Mouse (Mus musculus) heart, embryonic 16.5 days (tissue): ENCODE data around the gene Sipa1l3. TPM values are rescaled to one million over a fixed set of nuclear protein-coding genes. Genes with fewer than 3 reads are reported as not detected.

Source experiments
- ATAC-seq: fragments of 200-750 bp; cut with Nextera tagmentation; replicated peaks from 2 replicates; pipeline ENCODE4 v1.8.0; 2017; ENCODE audit warnings: moderate number of reproducible peaks; ENCODE audit not compliant: insufficient read depth, low FRiP score; ENCODE audit errors: extremely low read depth
- H3K27ac ChIP-seq: fragments of 300-500 bp; sonication (generic); 2 replicates; pipeline ENCODE4 v1.5.1; 2014; ENCODE audit warnings: mild to moderate bottlenecking, low read length, control low read depth, moderate library complexity
- H3K27me3 ChIP-seq: fragments of 300-500 bp; sonication (generic); 2 replicates; pipeline ENCODE4 v1.6.1; 2014; ENCODE audit warnings: low read length, mixed read lengths; ENCODE audit not compliant: control insufficient read depth, insufficient read depth
- H3K36me3 ChIP-seq: fragments of 300-500 bp; sonication (generic); 2 replicates; pipeline ENCODE4 v1.6.1; 2014; ENCODE audit not compliant: control insufficient read depth, insufficient read depth
- H3K4me1 ChIP-seq: fragments of 300-500 bp; sonication (generic); 2 replicates; pipeline ENCODE4 v1.6.1; 2014; ENCODE audit warnings: low read length, mixed read lengths; ENCODE audit not compliant: control insufficient read depth, insufficient read depth
- H3K4me2 ChIP-seq: fragments of 300-500 bp; sonication (generic); 2 replicates; pipeline ENCODE4 v1.6.1; 2014; ENCODE audit warnings: low read depth, mild to moderate bottlenecking, control low read depth, low read length
- H3K4me3 ChIP-seq: fragments of 300-500 bp; sonication (generic); 2 replicates; pipeline ENCODE4 v1.5.1; 2014; ENCODE audit warnings: mild to moderate bottlenecking, control low read depth, low read length
- H3K9ac ChIP-seq: fragments of 300-500 bp; sonication (generic); 2 replicates; pipeline ENCODE4 v1.6.1; 2014; ENCODE audit warnings: low read length, control low read depth
- H3K9me3 ChIP-seq: fragments of 300-500 bp; sonication (generic); replicated peaks from 2 replicates; pipeline ENCODE4 v1.6.1; 2016; ENCODE audit warnings: low read length; ENCODE audit not compliant: control insufficient read depth
- WGBS: fragments of 180-500 bp; shearing (Covaris S2); extraction: QIAGEN DNeasy Blood & Tissue Kit; methylation state at CpG from one replicate; pipeline ENCODE4 v1.1.7; 2014; 5-methylcytosine and 5-hydroxymethylcytosine counted together
- polyA plus RNA-seq: library from polyadenylated mRNA; unstranded; fragments of >200 nt; fragmentation: Nextera tagmentation; extraction: Ambion mirVana; gene quantifications from 2 replicates; pipeline ENCODE4 v1.2.1, GENCODE M21; 2015

Gene Sipa1l3
- polyA plus RNA-seq, 1 experiment from 2014 or later = 5.8 TPM

DNA sequence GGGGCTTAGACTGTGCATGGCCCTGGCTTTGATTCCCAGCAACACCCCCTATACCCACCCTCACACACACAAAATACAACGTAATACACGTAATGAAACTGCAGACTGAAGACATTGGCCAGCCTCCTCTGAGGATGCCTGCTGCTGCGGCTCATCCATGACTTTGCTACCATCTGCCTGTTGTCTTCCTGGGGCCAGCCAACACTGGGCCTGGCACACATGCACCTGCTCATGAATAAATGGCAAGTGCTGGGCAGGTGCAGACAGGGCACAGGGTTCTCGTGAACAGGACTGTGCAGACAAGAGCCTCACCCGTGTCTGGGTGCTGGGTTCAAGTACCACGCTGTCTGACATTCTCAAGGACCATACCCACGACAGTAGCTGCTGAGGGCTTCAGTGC lies 174.7 kb downstream of the Sipa1l3 start:
- Histone ChIP-seq H3K27ac (no peak overlapping the region), H3K36me3 (peaks cover 3% of the 10 kb centered on the region; the same call in 1 of the 2 replicates), H3K4me1 (0 out of 2 replicates have a peak, but pooled peaks cover 2% of the 10 kb centered on the region), H3K9me3 (no peaks in the 10 kb centered on the region), H3K4me3 (no peak overlapping the region), H3K4me2 (no peak overlapping the region), H3K27me3 (0 out of 2 replicates have a peak, but pooled peaks cover 3% of the 10 kb centered on the region), H3K9ac (no peak overlapping the region)
- WGBS = 94% methylated on average over 7 of the region's 7 CpGs
- ATAC-seq = no peak

DNA sequence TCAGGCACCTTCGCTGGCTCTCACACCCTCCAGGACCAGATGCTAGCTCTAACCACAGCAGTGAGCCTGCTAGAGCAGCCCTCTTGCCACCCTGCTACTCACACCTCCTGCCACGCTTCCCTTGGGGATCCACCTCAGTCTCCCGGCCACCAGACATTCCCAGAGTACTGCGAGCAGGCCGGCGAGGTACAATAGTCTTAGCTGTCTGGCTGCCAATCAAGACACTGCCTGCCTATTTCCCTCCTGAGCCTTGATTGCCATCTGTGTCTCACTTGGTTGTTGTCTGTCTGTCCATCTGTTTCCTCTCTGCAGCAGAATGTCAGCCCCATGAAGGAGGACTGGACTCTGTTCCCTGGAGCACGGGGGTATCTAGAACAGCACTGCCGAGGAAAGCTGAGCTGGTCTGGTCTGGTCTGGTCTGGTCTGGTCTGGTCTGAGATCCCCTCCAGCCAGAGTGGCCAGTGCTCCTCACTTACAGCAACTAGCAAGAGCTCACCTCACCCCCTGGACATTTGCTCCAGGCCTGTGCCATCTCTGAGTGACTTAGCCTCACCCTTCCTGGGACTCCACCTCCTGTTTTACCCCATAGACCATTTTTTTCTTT lies 175.8 kb downstream of the Sipa1l3 start:
- Histone ChIP-seq H3K9me3 (no peaks in the 10 kb centered on the region), H3K4me1 (0 out of 2 replicates have a peak, but pooled peaks cover 2% of the 10 kb centered on the region), H3K27ac (no peak overlapping the region), H3K9ac (no peak overlapping the region), H3K36me3 (no peaks in the 10 kb centered on the region), H3K4me3 (no peak overlapping the region), H3K4me2 (no peak overlapping the region), H3K27me3 (0 out of 2 replicates have a peak, but pooled peaks cover 3% of the 10 kb centered on the region)
- WGBS = 47% methylated on average over 8 of the region's 8 CpGs
- ATAC-seq = no peak

DNA sequence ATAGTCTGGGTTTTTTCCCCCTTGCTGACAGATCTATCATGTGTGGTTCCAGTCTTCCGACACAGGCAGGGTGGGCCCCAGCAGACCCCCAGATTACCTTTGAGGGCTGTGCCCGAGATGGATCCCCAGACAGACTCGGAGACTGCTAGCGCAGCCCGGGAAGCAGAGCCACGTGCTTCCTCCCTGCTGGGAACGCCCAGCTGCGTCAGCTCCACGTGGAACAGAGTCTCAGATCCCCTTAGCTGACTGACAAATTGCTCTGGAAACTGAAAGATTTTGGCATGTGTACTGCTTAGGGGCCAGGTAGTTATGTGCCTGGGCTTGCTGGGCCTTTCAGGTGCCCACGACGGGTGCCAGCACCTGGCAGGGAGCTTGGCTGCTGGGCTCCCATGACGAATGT lies 176.7 kb downstream of the Sipa1l3 start:
- ATAC-seq = no peak
- Histone ChIP-seq H3K4me3 (no peak overlapping the region), H3K36me3 (no peaks in the 10 kb centered on the region), H3K27ac (no peak overlapping the region), H3K4me1 (0 out of 2 replicates have a peak, but pooled peaks cover 2% of the 10 kb centered on the region), H3K4me2 (no peak overlapping the region), H3K9ac (no peak overlapping the region), H3K9me3 (no peaks in the 10 kb centered on the region), H3K27me3 (0 out of 2 replicates have a peak, but pooled peaks cover 3% of the 10 kb centered on the region)
- WGBS = 60% methylated on average over 12 of the region's 12 CpGs

DNA sequence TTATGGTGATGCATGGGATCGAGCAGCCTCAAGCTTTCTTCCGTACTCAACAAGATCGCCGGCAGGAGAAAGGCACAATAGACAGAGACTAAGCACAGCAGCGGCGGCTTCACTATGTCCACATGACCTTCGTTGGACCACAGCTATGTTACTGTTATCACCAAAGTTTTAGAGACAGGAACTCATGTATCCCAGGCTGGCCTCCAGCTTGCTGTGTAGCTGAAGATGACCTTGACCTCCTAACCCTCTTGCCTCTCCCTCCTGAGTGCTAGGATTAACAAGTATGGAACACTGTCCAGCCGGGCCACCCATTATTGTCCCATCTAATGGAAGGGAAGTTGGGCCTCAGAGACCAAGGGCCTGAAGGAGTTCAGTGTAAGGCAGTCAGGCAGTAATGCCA lies 177.6 kb downstream of the Sipa1l3 start:
- WGBS = 81% methylated on average over 8 of the region's 8 CpGs
- Histone ChIP-seq H3K4me3 (no peak overlapping the region), H3K36me3 (no peaks in the 10 kb centered on the region), H3K4me1 (0 out of 2 replicates have a peak, but pooled peaks cover 2% of the 10 kb centered on the region), H3K9me3 (no peaks in the 10 kb centered on the region), H3K4me2 (no peak overlapping the region), H3K9ac (no peak overlapping the region), H3K27ac (no peak overlapping the region), H3K27me3 (0 out of 2 replicates have a peak, but pooled peaks cover 3% of the 10 kb centered on the region)
- ATAC-seq = no peak

DNA sequence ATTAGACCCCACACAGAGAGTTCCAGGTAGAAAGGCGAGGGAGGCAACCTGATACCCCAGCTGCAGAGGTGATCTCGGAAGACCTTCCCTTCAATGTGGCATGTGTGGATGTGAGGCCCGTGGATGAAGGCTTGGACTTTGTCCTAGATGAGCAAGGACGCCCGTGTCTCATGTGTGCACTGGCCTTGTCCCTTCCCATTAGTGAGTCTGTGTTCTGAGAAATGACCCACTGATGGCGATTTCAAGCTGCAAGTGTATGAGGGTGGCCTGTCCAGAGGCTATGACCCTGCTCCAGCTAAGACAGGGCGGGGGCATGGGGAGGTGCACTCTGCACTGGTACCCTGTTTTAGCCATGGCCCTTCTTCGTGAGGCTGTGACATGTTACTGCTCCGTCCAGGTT lies 178.2 kb downstream of the Sipa1l3 start:
- Histone ChIP-seq H3K27me3 (0 out of 2 replicates have a peak, but pooled peaks cover 3% of the 10 kb centered on the region), H3K9ac (no peak overlapping the region), H3K36me3 (no peaks in the 10 kb centered on the region), H3K4me3 (no peak overlapping the region), H3K27ac (no peak overlapping the region), H3K9me3 (no peaks in the 10 kb centered on the region), H3K4me2 (no peak overlapping the region), H3K4me1 (0 out of 2 replicates have a peak, but pooled peaks cover 2% of the 10 kb centered on the region)
- WGBS = 91% methylated on average over 9 of the region's 9 CpGs
- ATAC-seq = no peak

DNA sequence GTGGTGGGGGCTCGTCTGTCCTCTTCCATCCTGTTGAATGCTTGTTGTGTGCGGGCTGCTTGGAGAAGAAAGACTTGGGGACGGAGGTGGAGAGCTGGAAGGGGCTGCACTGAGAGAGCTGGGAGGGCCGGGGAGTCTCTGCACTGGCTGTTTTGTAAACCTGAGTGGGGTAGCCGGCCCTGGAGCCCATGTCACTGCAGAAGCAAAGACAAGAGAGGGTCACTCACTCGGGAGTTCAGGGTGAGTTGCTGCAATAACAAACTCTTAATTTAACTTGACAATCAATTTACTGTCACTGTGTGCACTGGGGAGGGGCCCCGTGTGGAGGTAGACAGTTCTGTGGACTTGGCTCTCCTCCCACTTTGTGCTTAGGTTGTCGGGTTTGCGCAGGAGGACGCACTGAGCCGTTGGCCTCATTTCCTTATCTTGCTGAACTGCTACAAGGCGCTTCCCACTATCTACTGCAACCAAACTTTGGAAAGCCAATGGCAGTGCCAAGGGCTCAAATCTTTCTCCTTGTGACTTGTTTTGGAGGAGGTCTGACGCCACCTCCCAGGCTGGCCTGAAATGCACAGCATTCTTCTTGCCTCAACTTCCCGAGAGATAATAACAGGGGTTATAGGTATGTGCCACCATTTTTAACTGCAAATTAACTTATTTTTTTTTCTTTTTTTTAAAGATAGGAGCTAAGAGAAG lies 179.3 kb downstream of the Sipa1l3 start:
- no peak overlapping the region for H3K4me2 ChIP-seq
- H3K9me3 ChIP-seq = no peaks in the 10 kb centered on the region
- 49% methylated on average over 14 of the region's 14 CpGs for WGBS
- H3K27ac ChIP-seq = no peak overlapping the region
- no peaks in the 10 kb centered on the region for H3K36me3 ChIP-seq
- H3K4me3 ChIP-seq = no peak overlapping the region
- H3K4me1 ChIP-seq = 0 out of 2 replicates have a peak, but pooled peaks cover 2% of the 10 kb centered on the region
- 0 out of 2 replicates have a peak, but pooled peaks cover 3% of the 10 kb centered on the region for H3K27me3 ChIP-seq
- no peak for ATAC-seq
- no peak overlapping the region for H3K9ac ChIP-seq

DNA sequence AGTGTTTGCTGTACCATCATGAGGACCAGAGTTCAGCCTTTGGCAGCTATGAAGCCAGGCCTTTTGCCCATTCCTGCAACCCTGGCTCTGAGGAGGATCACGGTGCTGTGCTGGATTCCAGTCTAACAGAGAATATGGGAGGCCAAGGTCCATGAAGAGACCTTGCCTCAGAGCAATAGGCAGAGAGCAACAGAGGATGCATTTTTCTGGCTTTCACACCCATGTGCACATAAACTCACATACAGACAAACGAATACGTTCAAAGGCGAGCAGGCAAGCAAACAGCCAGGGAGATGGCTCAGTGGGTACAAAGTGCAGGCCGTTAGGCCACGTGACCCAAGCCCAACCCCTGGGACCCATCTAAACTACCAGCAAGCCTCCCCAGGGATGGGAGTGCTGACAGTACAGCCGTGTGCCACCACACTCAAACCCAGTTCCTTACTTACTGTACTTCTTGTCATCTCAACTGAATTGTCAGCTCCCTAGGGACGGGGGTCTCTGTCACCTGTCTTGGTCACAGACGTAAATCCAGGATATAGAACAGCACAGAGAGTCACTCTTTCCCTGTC lies 180.0 kb downstream of the Sipa1l3 start:
- 80% methylated on average over 9 of the region's 9 CpGs for WGBS
- Histone ChIP-seq H3K9me3 (no peaks in the 10 kb centered on the region), H3K36me3 (no peaks in the 10 kb centered on the region), H3K4me3 (no peak overlapping the region), H3K27me3 (0 out of 2 replicates have a peak, but pooled peaks cover 3% of the 10 kb centered on the region), H3K9ac (no peak overlapping the region), H3K4me2 (no peak overlapping the region), H3K4me1 (0 out of 2 replicates have a peak, but pooled peaks cover 2% of the 10 kb centered on the region), H3K27ac (no peak overlapping the region)
- ATAC-seq = no peak

DNA sequence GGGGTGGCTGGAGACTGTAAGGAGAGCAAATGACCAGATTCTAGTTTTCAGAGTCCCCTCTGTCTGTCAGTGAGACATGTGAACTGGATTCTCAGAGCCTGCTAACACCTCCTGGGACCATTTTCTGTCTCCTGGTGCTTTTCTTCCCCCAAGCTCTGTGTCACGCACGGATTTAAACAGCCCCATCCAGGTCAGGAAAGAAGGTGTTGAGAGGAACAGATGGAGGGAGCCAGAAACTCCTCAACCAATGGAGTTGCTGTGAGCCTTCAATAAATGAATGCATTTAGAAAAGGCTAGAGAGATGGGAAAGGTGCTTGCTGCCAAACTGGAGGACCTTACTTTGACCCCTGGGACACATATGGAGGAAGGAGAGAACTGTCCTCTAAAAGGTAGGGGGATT lies 180.7 kb downstream of the Sipa1l3 start:
- Histone ChIP-seq H3K4me1 (0 out of 2 replicates have a peak, but pooled peaks cover 2% of the 10 kb centered on the region), H3K27me3 (0 out of 2 replicates have a peak, but pooled peaks cover 3% of the 10 kb centered on the region), H3K9me3 (no peaks in the 10 kb centered on the region), H3K27ac (no peak overlapping the region), H3K4me3 (no peak overlapping the region), H3K4me2 (no peak overlapping the region), H3K9ac (no peak overlapping the region), H3K36me3 (no peaks in the 10 kb centered on the region)
- WGBS = 72% methylated on average over 2 of the region's 2 CpGs
- no peak for ATAC-seq
